Mouse (Mus musculus): ENCODE measurements at regions not wholly inside any gene's neighbourhood (a gene's known extent, or its start where the extent isn't known, plus 50 kb on each side); places are given as distances from the start of the nearest gene placed in this dataset.

DNA sequence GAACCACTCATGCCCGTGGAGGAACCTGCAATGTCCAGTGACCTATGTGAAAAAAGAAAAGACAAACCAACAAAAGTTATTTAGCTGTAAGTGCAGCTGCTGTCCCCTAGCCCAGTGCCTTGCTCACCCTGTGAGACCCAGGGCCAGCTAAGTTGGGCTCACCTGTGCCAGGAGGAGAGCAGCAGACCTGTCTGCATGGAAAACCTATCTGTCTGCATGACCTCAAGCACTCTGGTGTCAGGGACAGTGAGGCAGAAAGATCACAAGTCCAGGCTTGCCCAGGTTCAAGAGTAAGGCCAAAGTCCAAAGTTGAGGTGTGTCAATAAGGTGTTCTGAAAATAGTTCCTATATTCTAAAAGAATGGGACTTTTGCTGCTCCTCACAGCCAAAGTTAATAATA, 215.0 kb upstream of the Vstm2b start:
- TF ChIP-seq CTCF (conservative IDR thresholded peaks at IDR 0.05; ENCODE audit: low read length) (no peak), POU5F1 (IDR thresholded peaks at IDR 0.05; ENCODE audit: borderline replicate concordance, low read length) (no peak)

All from E14TG2a.4 (cell line).